Mouse (Mus musculus) left cerebral cortex, adult 18-20 months (tissue): ENCODE measurements around the gene Hspb2. TPM values are rescaled to one million over a fixed set of nuclear protein-coding genes. Genes with fewer than 3 reads are reported as not detected.

Experiments used
- DNase-seq, 2 experiments: peaks; one replicate each; pipeline ENCODE4 v3.0.0; 2021 to 2022; ENCODE audit warnings: low spot score in 2 of 2, mixed read lengths in 1 of 2
- total RNA-seq, 2 experiments: library from RNA; stranded (reverse); gene quantifications; 2 replicates each; pipeline ENCODE4 v1.2.3; 2021

Hspb2 gene
- total RNA-seq, 2 experiments from 2014 or later: 2.4 to 2.6 TPM

GRCm38 (mm10) chr9:50751323-50751722 lies 831 bp downstream of the Hspb2 start, which contains the start of gene Cryab:
TSS of gene Cryab (plus strand) at chr9:50751325.
- no peak for DNase-seq

GRCm38 (mm10) chr9:50750706-50751105 lies 1.4 kb downstream of the Hspb2 start:
- no peak for DNase-seq

- DNase-seq: peak; percentile 21 to 31
These were observed 5.9 kb downstream of the Hspb2 start, which contains the start of gene 2310030G06Rik for GRCm38 (mm10) chr9:50746214-50746677. TSS of gene 2310030G06Rik (minus strand) at chr9:50746536.

- no peak for DNase-seq
These were observed 6.3 kb downstream of the Hspb2 start for GRCm38 (mm10) chr9:50745806-50746205.

GRCm38 (mm10) chr9:50742744-50743143 lies 9.4 kb downstream of the Hspb2 start:
- DNase-seq: no peak

GRCm38 (mm10) chr9:50742261-50742660 lies 9.9 kb downstream of the Hspb2 start:
- no peak for DNase-seq

GRCm38 (mm10) chr9:50740867-50741784 lies 11.0 kb downstream of the Hspb2 start:
- DNase-seq: peak in 1 of 2 experiments; percentile 26

- DNase-seq: peak; percentile 81 to 83
These were observed 13.0 kb downstream of the Hspb2 start, which contains the start of gene Dixdc1 for GRCm38 (mm10) chr9:50738914-50739870. TSS of gene Dixdc1 (minus strand) at chr9:50739517.

- peak; percentile 59 to 64 for DNase-seq
These were observed 17.2 kb downstream of the Hspb2 start for GRCm38 (mm10) chr9:50734989-50735388.

GRCm38 (mm10) chr9:50732560-50732959 lies 19.6 kb downstream of the Hspb2 start:
- DNase-seq: no peak

- DNase-seq: no peak
These were observed 22.6 kb downstream of the Hspb2 start for GRCm38 (mm10) chr9:50729600-50729999.

- DNase-seq: peak; percentile 79 to 89
These were observed 24.1 kb downstream of the Hspb2 start for GRCm38 (mm10) chr9:50727925-50728651.

GRCm38 (mm10) chr9:50727171-50727924 lies 24.8 kb downstream of the Hspb2 start:
- DNase-seq: peak; percentile 78 to 80

GRCm38 (mm10) chr9:50725921-50726590 lies 26.1 kb downstream of the Hspb2 start:
- no peak for DNase-seq

GRCm38 (mm10) chr9:50724661-50725330 lies 27.4 kb downstream of the Hspb2 start:
- no peak for DNase-seq

GRCm38 (mm10) chr9:50724147-50724546 lies 28.0 kb downstream of the Hspb2 start:
- no peak for DNase-seq

GRCm38 (mm10) chr9:50723406-50723805 lies 28.7 kb downstream of the Hspb2 start:
- DNase-seq: peak in 1 of 2 experiments; percentile 38

GRCm38 (mm10) chr9:50722451-50722911 lies 29.7 kb downstream of the Hspb2 start:
- DNase-seq: no peak
